Mouse (Mus musculus): ENCODE data around the gene Ccdc106. TPM values are rescaled to one million over a fixed set of nuclear protein-coding genes. Genes with fewer than 3 reads are reported as not detected.
A peak's percentile ranks its signal among the peaks of the same experiment; 100 is the strongest.

Ccdc106 gene
- polyA plus RNA-seq, 2 experiments = 36.7 to 48.1 TPM

GRCm38 (mm10) chr7:5081939-5082338, 61.6 kb downstream of the Ccdc106 start:
- Histone ChIP-seq H3K36me3 (ENCODE audit: control insufficient read depth, insufficient read depth, low read length) (peaks cover 52% of the 10 kb centered on the region), H3K4me2 (replicated peaks; ENCODE audit: low read depth, low read length, severe bottlenecking) (no peak overlapping the region; the same call in 1 of the 2 replicates), H3K9ac (ENCODE audit: low read depth, low read length, severe bottlenecking) (no peak overlapping the region; the same call in 1 of the 2 replicates), H3K4me1 (ENCODE audit: control insufficient read depth, insufficient read depth, low read length) (peaks cover 10% of the 10 kb centered on the region; the same call in 1 of the 2 replicates), H3K27ac (replicated peaks; ENCODE audit: low read depth, low read length) (no peak overlapping the region), H3K4me3 (replicated peaks; ENCODE audit: low read length) (no peak overlapping the region), H3K27me3 (ENCODE audit: control insufficient read depth, insufficient read depth, low read length) (no peaks in the 10 kb centered on the region), H3K9me3 (ENCODE audit: control insufficient read depth, low read length) (no peaks in the 10 kb centered on the region)
- no peak for DNase-seq (ENCODE audit: low spot score)
- no peak for ATAC-seq (ENCODE audit: low FRiP score, low read depth)
- WGBS = 96% methylated on average over 2 of the region's 2 CpGs
- TF ChIP-seq POLR2A (IDR thresholded peaks at IDR 0.05; ENCODE audit: borderline replicate concordance, extremely low read depth, insufficient read depth, insufficient read length) = no peak

GRCm38 (mm10) chr7:5083325-5084105, 63.2 kb downstream of the Ccdc106 start:
- 90% methylated on average over 18 of the region's 18 CpGs for WGBS
- no peak for ATAC-seq (ENCODE audit: low FRiP score, low read depth)

GRCm38 (mm10) chr7:5085512-5085911, 65.2 kb downstream of the Ccdc106 start:
- H3K36me3 ChIP-seq (ENCODE audit: control insufficient read depth, insufficient read depth, low read length) = peaks cover 52% of the 10 kb centered on the region
- H3K9ac ChIP-seq (ENCODE audit: low read depth, low read length, severe bottlenecking) = no peak overlapping the region
- ATAC-seq (ENCODE audit: low FRiP score, low read depth) (no peak), DNase-seq (ENCODE audit: low spot score) (no peak)
- no peak for TF ChIP-seq POLR2A (IDR thresholded peaks at IDR 0.05; ENCODE audit: borderline replicate concordance, extremely low read depth, insufficient read depth, insufficient read length)
- H3K4me2 ChIP-seq (replicated peaks; ENCODE audit: low read depth, low read length, severe bottlenecking) = no peak overlapping the region
- H3K4me3 ChIP-seq (replicated peaks; ENCODE audit: low read length) = no peak overlapping the region
- 92% methylated on average over 1 of the region's 1 CpGs for WGBS
- H3K27me3 ChIP-seq (ENCODE audit: control insufficient read depth, insufficient read depth, low read length) = no peaks in the 10 kb centered on the region
- peaks cover 10% of the 10 kb centered on the region; the same call in 1 of the 2 replicates for H3K4me1 ChIP-seq (ENCODE audit: control insufficient read depth, insufficient read depth, low read length)
- H3K9me3 ChIP-seq (ENCODE audit: control insufficient read depth, low read length) = no peaks in the 10 kb centered on the region
- no peak overlapping the region for H3K27ac ChIP-seq (replicated peaks; ENCODE audit: low read depth, low read length)

More at GRCm38 (mm10) chr7:5083325-5084105, 63.2 kb downstream of the Ccdc106 start:
- H3K27me3 ChIP-seq (ENCODE audit: control insufficient read depth, insufficient read depth, low read length) = no peaks in the 10 kb centered on the region
- H3K4me2 ChIP-seq (replicated peaks; ENCODE audit: low read depth, low read length, severe bottlenecking) = no peak overlapping the region
- H3K9ac ChIP-seq (ENCODE audit: low read depth, low read length, severe bottlenecking) = no peak overlapping the region
- H3K4me3 ChIP-seq (replicated peaks; ENCODE audit: low read length) = no peak overlapping the region
- H3K27ac ChIP-seq (replicated peaks; ENCODE audit: low read depth, low read length) = no peak overlapping the region
- peaks cover 10% of the 10 kb centered on the region; the same call in 1 of the 2 replicates for H3K4me1 ChIP-seq (ENCODE audit: control insufficient read depth, insufficient read depth, low read length)
- H3K9me3 ChIP-seq (ENCODE audit: control insufficient read depth, low read length) = no peaks in the 10 kb centered on the region
- TF ChIP-seq POLR2A (IDR thresholded peaks at IDR 0.05; ENCODE audit: borderline replicate concordance, extremely low read depth, insufficient read depth, insufficient read length) = no peak
- peaks cover 42% of the 10 kb centered on the region for H3K36me3 ChIP-seq (ENCODE audit: control insufficient read depth, insufficient read depth, low read length)
- DNase-seq (ENCODE audit: low spot score) = no peak

- H3K36me3 ChIP-seq (ENCODE audit: control insufficient read depth, insufficient read depth, low read length) = peaks cover 61% of the 10 kb centered on the region
- no peak for ATAC-seq (ENCODE audit: low FRiP score, low read depth)
- no peaks in the 10 kb centered on the region for H3K4me1 ChIP-seq (ENCODE audit: control insufficient read depth, insufficient read depth, low read length)
- H3K27ac ChIP-seq (replicated peaks; ENCODE audit: low read depth, low read length) = no peak overlapping the region
- DNase-seq (ENCODE audit: low spot score) = no peak
- no peak for TF ChIP-seq POLR2A (IDR thresholded peaks at IDR 0.05; ENCODE audit: borderline replicate concordance, extremely low read depth, insufficient read depth, insufficient read length)
- H3K9ac ChIP-seq (ENCODE audit: low read depth, low read length, severe bottlenecking) = 0 out of 2 replicates have a peak overlapping the region, but pooled peaks have one; percentile 12
- no peak overlapping the region for H3K4me2 ChIP-seq (replicated peaks; ENCODE audit: low read depth, low read length, severe bottlenecking)
- H3K9me3 ChIP-seq (ENCODE audit: control insufficient read depth, low read length) = no peaks in the 10 kb centered on the region
- WGBS = 20% methylated on average over 5 of the region's 5 CpGs
- no peaks in the 10 kb centered on the region for H3K27me3 ChIP-seq (ENCODE audit: control insufficient read depth, insufficient read depth, low read length)
- H3K4me3 ChIP-seq (replicated peaks; ENCODE audit: low read length) = no peak overlapping the region
These were observed 66.6 kb downstream of the Ccdc106 start for GRCm38 (mm10) chr7:5086921-5087440.

GRCm38 (mm10) chr7:5087886-5088285, 67.5 kb downstream of the Ccdc106 start:
- no peak for DNase-seq (ENCODE audit: low spot score)
- no peaks in the 10 kb centered on the region for H3K4me1 ChIP-seq (ENCODE audit: control insufficient read depth, insufficient read depth, low read length)
- WGBS = 85% methylated on average over 4 of the region's 4 CpGs
- H3K4me3 ChIP-seq (replicated peaks; ENCODE audit: low read length) = no peak overlapping the region
- no peak for TF ChIP-seq POLR2A (IDR thresholded peaks at IDR 0.05; ENCODE audit: borderline replicate concordance, extremely low read depth, insufficient read depth, insufficient read length)
- no peak overlapping the region for H3K9ac ChIP-seq (ENCODE audit: low read depth, low read length, severe bottlenecking)
- H3K36me3 ChIP-seq (ENCODE audit: control insufficient read depth, insufficient read depth, low read length) = peaks cover 67% of the 10 kb centered on the region
- ATAC-seq (ENCODE audit: low FRiP score, low read depth) = no peak
- no peak overlapping the region for H3K27ac ChIP-seq (replicated peaks; ENCODE audit: low read depth, low read length)
- no peak overlapping the region for H3K4me2 ChIP-seq (replicated peaks; ENCODE audit: low read depth, low read length, severe bottlenecking)
- H3K27me3 ChIP-seq (ENCODE audit: control insufficient read depth, insufficient read depth, low read length) = no peaks in the 10 kb centered on the region
- no peaks in the 10 kb centered on the region for H3K9me3 ChIP-seq (ENCODE audit: control insufficient read depth, low read length)

All from limb, embryonic 14.5 days (tissue).